Mouse (Mus musculus) limb, embryonic 10.5 days (tissue): ENCODE measurements around the gene Cpne9. TPM values are rescaled to one million over a fixed set of nuclear protein-coding genes. Genes with fewer than 3 reads are reported as not detected.
"Not testable (repeated sequence)": the region's sequence is repeated elsewhere in the genome, so short reads cannot be mapped to it uniquely, and the experiment has no call there.

ENCODE experiments used
- DNase-seq: peaks from one replicate; pipeline ENCODE4 v3.0.0-alpha.2; 2017; ENCODE audit warnings: low spot score
- H3K27ac ChIP-seq: fragments of 300-500 bp; sonication (generic); 2 replicates; pipeline ENCODE4 v1.5.1; 2016; ENCODE audit warnings: mild to moderate bottlenecking
- H3K27me3 ChIP-seq: fragments of 300-500 bp; sonication (generic); 2 replicates; pipeline ENCODE4 v1.6.1; 2016; ENCODE audit warnings: low read depth, mild to moderate bottlenecking; ENCODE audit not compliant: poor library complexity, severe bottlenecking
- H3K36me3 ChIP-seq: fragments of 300-500 bp; sonication (generic); 2 replicates; pipeline ENCODE4 v1.6.1; 2016; ENCODE audit warnings: mild to moderate bottlenecking, moderate library complexity
- H3K4me1 ChIP-seq: fragments of 300-500 bp; sonication (generic); 2 replicates; pipeline ENCODE4 v1.6.1; 2016
- H3K4me3 ChIP-seq: fragments of 300-500 bp; sonication (generic); 2 replicates; pipeline ENCODE4 v1.5.1; 2016; ENCODE audit warnings: mild to moderate bottlenecking, moderate library complexity
- H3K9me3 ChIP-seq: fragments of 300-500 bp; sonication (generic); replicated peaks from 2 replicates; pipeline ENCODE4 v1.6.1; 2016; ENCODE audit warnings: mild to moderate bottlenecking
- WGBS: fragments of 180-500 bp; shearing (Covaris S2); methylation state at CpG from one replicate; pipeline ENCODE4 v1.1.7; 2016; 5-methylcytosine and 5-hydroxymethylcytosine counted together
- polyA plus RNA-seq: library from polyadenylated mRNA; unstranded; fragments of >200 nt; fragmentation: Nextera tagmentation; extraction: Ambion mirVana; gene quantifications from 2 replicates; pipeline ENCODE4 v1.2.1, GENCODE M21; 2016

Gene Cpne9
- polyA plus RNA-seq, 1 experiment from 2014 or later: 0.06 TPM

DNA sequence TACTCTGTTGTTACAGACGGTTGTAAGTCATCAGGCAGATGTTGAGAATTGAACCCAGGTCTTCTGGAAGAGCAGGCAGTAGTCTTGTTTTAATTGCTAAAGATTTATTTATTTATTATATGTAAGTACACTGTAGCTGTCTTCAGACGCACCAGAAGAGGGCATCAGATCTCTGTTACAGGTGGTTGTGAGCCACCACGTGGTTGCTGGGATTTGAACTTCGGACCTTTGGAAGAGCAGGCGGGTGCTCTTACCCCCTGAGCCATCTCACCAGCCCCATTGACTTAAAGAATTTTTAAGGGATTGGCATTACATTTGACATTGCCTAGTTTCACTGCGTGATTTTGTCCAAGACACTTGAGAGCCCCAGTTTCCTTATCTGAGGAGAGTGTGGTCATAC lies 50.6 kb downstream of the Cpne9 start:
- H3K4me3 ChIP-seq, H3K9me3 ChIP-seq, H3K4me1 ChIP-seq, DNase-seq, H3K27ac ChIP-seq, H3K27me3 ChIP-seq: not testable (repeated sequence)
- H3K36me3 ChIP-seq: peaks cover 82% of the 10 kb centered on the region
- 75% methylated on average over 6 of the region's 6 CpGs for WGBS

DNA sequence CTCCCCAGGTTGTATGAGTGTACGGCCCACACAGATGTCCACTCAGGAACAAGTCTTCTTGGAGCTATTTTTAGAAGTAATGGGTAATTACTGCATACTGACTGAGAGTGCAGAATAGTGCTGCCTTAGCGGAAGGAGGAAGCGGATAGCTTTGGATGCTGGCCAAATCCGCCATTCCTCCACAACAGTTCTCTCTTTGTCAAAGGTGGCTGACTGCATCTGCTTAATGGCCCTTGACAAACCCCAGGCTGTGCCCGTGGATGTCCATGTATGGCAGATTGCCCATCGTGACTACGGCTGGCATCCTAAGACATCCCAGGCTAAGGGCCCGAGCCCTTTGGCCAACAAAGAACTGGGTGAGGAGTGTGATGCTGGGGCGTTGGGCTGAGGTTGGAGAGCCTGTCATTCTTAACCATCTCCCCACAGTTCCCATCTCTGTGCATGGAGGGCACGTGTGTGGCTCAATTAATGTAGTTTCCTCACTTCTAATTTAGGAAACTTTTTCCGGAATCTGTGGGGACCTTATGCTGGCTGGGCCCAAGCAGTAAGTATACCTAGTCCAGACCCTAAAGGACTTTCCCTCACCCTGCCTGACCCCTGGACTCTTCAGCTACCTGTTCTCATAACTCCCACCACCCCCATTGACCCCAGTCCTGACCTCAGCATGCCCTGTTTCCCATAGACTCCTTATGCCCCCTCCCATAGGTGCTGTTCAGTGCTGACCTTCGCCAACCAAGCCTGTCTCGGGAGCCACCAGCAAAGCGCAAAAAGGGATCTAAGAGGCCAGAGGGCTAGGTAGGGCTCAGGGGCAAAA lies 51.2 kb downstream of the Cpne9 start:
- H3K4me3 ChIP-seq: no peak overlapping the region
- WGBS: 90% methylated on average over 14 of the region's 14 CpGs
- no peaks in the 10 kb centered on the region for H3K9me3 ChIP-seq
- DNase-seq: no peak
- no peak overlapping the region for H3K27ac ChIP-seq
- H3K4me1 ChIP-seq: 0 out of 2 replicates have a peak, but pooled peaks cover under 1% of the 10 kb centered on the region
- H3K27me3 ChIP-seq: no peaks in the 10 kb centered on the region
- peaks cover 86% of the 10 kb centered on the region for H3K36me3 ChIP-seq

- H3K4me1 ChIP-seq: no peaks in the 10 kb centered on the region
- H3K36me3 ChIP-seq: peaks cover 86% of the 10 kb centered on the region
- no peak overlapping the region for H3K27ac ChIP-seq
- no peaks in the 10 kb centered on the region for H3K27me3 ChIP-seq
- 81% methylated on average over 6 of the region's 6 CpGs for WGBS
- H3K9me3 ChIP-seq: no peaks in the 10 kb centered on the region
- no peak overlapping the region for H3K4me3 ChIP-seq
- DNase-seq: no peak
Measured at GRCm38 (mm10) chr6:113334216-113334615, 52.1 kb downstream of the Cpne9 start.

GRCm38 (mm10) chr6:113336852-113337620 lies 54.9 kb downstream of the Cpne9 start:
- H3K36me3 ChIP-seq: peaks cover 79% of the 10 kb centered on the region
- H3K27me3 ChIP-seq: no peaks in the 10 kb centered on the region
- H3K9me3 ChIP-seq: no peaks in the 10 kb centered on the region
- no peak overlapping the region for H3K4me3 ChIP-seq
- WGBS: 77% methylated on average over 8 of the region's 8 CpGs
- H3K27ac ChIP-seq: no peak overlapping the region
- H3K4me1 ChIP-seq: peaks cover 16% of the 10 kb centered on the region
- no peak for DNase-seq

- H3K9me3 ChIP-seq: no peaks in the 10 kb centered on the region
- 0 out of 2 replicates have a peak overlapping the region, but pooled peaks have one; percentile 3 for H3K27ac ChIP-seq
- WGBS: 83% methylated on average over 6 of the region's 6 CpGs
- H3K27me3 ChIP-seq: no peaks in the 10 kb centered on the region
- DNase-seq: no peak
- H3K4me3 ChIP-seq: no peak overlapping the region
- peaks cover 41% of the 10 kb centered on the region for H3K4me1 ChIP-seq
- peaks cover 35% of the 10 kb centered on the region for H3K36me3 ChIP-seq
Measured at GRCm38 (mm10) chr6:113341574-113341973, 59.5 kb downstream of the Cpne9 start.

DNA sequence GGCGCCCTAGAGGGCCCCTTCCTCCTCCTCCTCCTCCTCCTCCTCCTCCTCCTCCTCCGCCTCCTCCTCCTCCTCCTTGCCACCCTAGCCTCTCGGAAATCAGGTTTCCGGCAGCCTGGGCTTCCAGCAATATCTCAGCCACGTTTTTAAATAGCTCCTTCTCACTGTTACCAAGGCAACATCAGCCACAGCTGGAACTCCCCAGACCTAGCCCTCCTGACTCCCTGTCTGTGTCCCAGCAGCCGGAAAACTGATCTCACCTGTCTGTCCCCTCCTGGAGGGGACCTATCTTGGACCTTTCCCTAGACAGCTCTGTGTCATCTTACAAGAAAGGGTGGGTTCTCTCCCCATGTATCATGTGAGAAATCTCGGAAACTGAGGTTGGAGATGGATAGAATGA lies 60.2 kb downstream of the Cpne9 start:
- H3K4me3 ChIP-seq: no peak overlapping the region
- H3K36me3 ChIP-seq: peaks cover 31% of the 10 kb centered on the region
- peaks cover 41% of the 10 kb centered on the region for H3K4me1 ChIP-seq
- H3K27me3 ChIP-seq: no peaks in the 10 kb centered on the region
- WGBS: 51% methylated on average over 4 of the region's 7 CpGs
- DNase-seq: no peak
- no peaks in the 10 kb centered on the region for H3K9me3 ChIP-seq
- H3K27ac ChIP-seq: 0 out of 2 replicates have a peak overlapping the region, but pooled peaks have one; percentile 32

GRCm38 (mm10) chr6:113343177-113344092 lies 61.3 kb downstream of the Cpne9 start, which contains the start of gene Camk1:
Gene Camk1 (minus strand): TSS chr6:113343984.
- Histone ChIP-seq H3K4me3 (peak within 1 kb of the TSS; percentile 62), H3K27me3 (no peaks in the 10 kb centered on the region), H3K9me3 (no peaks in the 10 kb centered on the region), H3K36me3 (peaks cover 20% of the 10 kb centered on the region; the same call in 1 of the 2 replicates), H3K4me1 (peaks cover 41% of the 10 kb centered on the region), H3K27ac (peak within 1 kb of the TSS; percentile 88)
- DNase-seq: peak; percentile 74
- 17% methylated on average over 32 of the region's 32 CpGs for WGBS

DNA sequence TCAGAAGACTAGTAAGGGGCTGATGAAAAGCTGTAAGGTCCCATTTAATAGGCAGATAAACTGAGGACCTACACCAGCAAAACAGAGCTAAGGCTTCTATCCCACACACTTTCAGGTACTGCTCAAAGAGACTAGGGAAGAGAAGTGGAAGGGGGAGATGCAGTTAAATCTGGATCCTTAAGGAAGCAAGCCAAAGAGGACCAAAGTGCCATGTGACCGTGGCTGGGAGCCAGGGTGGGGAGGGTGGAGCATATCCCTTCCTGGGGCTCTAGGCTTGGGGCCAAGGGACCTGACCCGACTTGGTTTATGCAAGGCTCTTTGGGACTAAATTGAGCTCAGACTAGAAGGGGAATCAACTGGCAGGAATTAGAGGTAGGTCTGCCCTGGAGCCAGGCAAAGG lies 62.2 kb downstream of the Cpne9 start:
- 64% methylated on average over 2 of the region's 2 CpGs for WGBS
- no peaks in the 10 kb centered on the region for H3K9me3 ChIP-seq

DNA sequence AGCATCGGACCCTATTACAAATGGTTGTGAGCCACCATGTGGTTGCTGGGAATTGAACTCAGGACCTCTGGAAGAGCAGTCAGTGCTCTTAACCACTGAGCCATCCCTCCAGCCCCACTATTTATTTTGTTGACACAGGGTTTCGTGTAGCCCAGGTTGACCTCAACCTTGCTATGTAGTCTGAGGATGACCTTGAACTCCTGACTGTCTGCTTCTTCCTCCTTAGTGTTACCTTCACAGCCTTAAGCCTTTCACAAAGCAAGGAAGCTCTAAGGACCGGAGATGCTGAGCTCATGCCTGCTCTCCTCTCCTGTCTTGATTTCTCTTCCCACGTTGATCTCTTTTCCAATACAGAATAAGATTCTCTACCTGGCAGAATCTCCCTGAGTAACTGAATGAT lies 64.8 kb downstream of the Cpne9 start:
- Histone ChIP-seq H3K4me3 (no peak overlapping the region), H3K27ac (no peak overlapping the region), H3K36me3 (no peaks in the 10 kb centered on the region), H3K9me3 (no peaks in the 10 kb centered on the region), H3K27me3 (no peaks in the 10 kb centered on the region), H3K4me1 (peaks cover 26% of the 10 kb centered on the region)
- 83% methylated on average over 4 of the region's 4 CpGs for WGBS
- no peak for DNase-seq

More for the DNA sequence above, 62.2 kb downstream of the Cpne9 start:
- Histone ChIP-seq H3K4me3 (peak overlapping the region; percentile 62), H3K4me1 (peaks cover 40% of the 10 kb centered on the region), H3K27ac (peak overlapping the region; percentile 88), H3K36me3 (peaks cover 12% of the 10 kb centered on the region; the same call in 1 of the 2 replicates), H3K27me3 (no peaks in the 10 kb centered on the region)
- DNase-seq: no peak

- no peaks in the 10 kb centered on the region for H3K36me3 ChIP-seq
- no peak overlapping the region for H3K27ac ChIP-seq
- no peaks in the 10 kb centered on the region for H3K9me3 ChIP-seq
- no peak overlapping the region for H3K4me3 ChIP-seq
- DNase-seq: no peak
- no peaks in the 10 kb centered on the region for H3K4me1 ChIP-seq
- H3K27me3 ChIP-seq: no peaks in the 10 kb centered on the region
Measured at GRCm38 (mm10) chr6:113350538-113350937, 68.4 kb downstream of the Cpne9 start.

DNA sequence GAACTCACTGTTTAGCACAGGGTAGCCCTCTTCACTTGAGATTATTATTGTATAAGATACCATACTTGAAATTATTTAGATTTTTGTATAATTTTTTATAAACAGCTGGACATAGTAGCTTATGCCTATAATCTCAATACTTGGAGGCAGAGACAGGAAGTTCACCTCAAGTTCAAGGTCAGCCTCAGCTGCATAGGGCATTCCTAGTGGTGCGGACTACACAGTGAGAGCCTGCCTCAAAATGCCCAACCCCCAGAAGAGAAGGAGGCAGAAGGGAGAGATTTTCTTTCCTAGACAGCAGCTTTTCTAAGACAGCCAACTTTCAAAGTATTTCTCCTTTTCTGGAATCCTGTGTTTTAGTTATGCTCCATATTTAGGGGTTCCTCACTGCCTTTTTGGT lies 69.1 kb downstream of the Cpne9 start:
- 91% methylated on average over 1 of the region's 1 CpGs for WGBS
- no peaks in the 10 kb centered on the region for H3K9me3 ChIP-seq

DNA sequence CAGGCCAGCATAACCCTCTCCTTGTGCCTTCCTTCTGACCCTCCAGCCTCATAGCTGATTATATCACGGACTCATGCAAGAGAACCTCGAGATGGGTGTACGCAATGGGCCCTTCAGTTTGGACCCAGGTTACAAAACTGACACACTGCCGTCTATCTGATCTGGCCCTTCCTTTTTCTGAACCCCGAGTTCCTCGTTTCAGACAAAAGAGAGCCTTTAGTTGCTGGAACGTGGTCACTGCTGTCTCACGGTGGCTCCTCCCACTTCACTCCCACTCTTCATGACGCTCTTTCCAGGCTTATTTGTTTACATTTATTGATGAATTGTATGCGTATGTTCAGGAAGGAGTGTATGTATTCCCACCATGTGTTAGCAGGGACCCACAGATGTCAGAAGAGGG lies 69.5 kb downstream of the Cpne9 start:
- Histone ChIP-seq H3K36me3 (no peaks in the 10 kb centered on the region), H3K9me3 (no peaks in the 10 kb centered on the region), H3K4me1 (no peaks in the 10 kb centered on the region), H3K27me3 (no peaks in the 10 kb centered on the region), H3K4me3 (no peak overlapping the region), H3K27ac (no peak overlapping the region)
- DNase-seq: no peak
- 72% methylated on average over 10 of the region's 10 CpGs for WGBS

More for the DNA sequence above, 69.1 kb downstream of the Cpne9 start:
- Histone ChIP-seq H3K27me3 (no peaks in the 10 kb centered on the region), H3K4me3 (no peak overlapping the region), H3K27ac (no peak overlapping the region), H3K36me3 (no peaks in the 10 kb centered on the region), H3K4me1 (no peaks in the 10 kb centered on the region)
- no peak for DNase-seq
